Mouse (Mus musculus): ENCODE measurements around the gene Gm47985.

The Gm47985 gene

DNA sequence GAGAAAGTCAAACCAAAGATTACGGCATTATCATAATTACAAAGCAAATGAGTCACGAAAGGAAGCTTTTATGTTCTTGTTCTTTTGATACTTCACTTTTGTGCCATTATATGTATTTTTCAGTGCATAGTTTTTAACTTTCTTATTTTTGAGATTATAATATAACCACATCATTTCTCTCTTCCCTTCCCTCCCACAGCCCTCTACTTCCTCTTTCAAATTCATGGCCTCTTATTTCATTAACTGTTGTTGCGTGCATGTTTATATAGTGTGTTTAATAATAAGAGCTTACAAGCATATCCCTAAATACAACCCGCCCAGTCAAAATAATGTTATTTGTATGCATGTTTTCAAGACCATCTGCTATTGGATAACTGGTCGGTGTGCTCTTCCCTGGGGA, 36.7 kb downstream of the Gm47985 start:
- no peak for DNase-seq (ENCODE audit: low read depth, low spot score)

DNA sequence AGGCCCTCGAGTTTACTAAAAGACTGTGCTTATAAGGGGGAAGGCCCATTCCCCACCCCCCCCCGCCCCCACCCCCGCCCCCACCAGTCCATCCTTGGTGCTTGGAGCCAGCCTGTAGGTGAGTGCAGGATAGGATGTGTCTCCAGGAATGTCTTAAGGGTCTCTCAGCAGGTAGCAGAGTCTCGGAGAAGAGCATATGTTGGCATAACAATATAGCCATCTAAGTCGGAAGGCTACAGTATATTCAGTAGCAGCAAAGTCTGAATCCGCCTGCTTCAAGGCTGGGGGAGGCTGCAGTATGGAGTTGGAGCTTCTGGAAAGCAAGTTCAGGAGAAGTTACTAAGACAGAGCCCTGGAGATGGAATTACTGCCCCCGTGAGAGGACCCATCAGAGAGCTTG, 37.8 kb downstream of the Gm47985 start:
- DNase-seq (ENCODE audit: low read depth, low spot score) = no peak

DNA sequence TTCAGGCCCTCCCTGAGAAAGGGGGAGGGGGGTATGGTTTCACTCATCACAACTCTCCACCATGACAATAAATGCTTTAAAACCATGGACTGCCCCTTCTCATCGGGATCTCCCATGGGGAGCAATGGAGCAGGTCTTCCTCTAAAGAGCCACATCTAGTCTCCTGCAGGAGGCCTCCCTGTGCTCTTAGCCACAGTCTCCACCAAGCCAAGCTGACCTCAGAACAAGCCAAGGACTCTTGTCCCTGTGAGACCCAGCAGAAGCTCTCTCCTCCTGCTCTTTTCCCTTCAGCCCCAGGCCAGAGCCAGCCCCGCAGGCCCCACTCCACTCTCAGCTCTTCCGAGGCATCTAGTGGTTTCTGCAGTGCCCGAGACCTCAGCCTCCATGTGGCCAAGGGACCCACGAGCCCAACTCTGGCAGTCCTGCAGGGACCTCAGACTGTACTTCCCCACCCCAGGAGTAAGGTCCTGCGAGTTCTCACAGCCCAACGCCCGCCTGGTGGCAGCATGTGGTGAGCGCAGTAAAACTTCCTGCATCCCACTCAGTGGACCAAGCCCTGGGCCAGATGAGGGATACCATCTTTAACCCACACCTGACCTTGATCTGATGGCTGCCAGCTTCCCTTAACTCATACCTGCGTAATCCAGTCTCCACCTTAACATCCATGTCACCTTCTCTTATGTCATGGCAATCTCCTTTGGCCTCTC, 40.4 kb downstream of the Gm47985 start:
- DNase-seq (ENCODE audit: low read depth, low spot score) = no peak

- no peak for DNase-seq (ENCODE audit: low read depth, low spot score)
These were observed 41.0 kb downstream of the Gm47985 start for GRCm38 (mm10) chr1:151223377-151223776.

- DNase-seq (ENCODE audit: low read depth, low spot score) = no peak
These were observed 42.2 kb downstream of the Gm47985 start for GRCm38 (mm10) chr1:151224536-151224935.

- DNase-seq (ENCODE audit: low read depth, low spot score) = no peak
These were observed 45.2 kb downstream of the Gm47985 start for GRCm38 (mm10) chr1:151227506-151227905.

GRCm38 (mm10) chr1:151228320-151228989, 46.1 kb downstream of the Gm47985 start:
- DNase-seq (ENCODE audit: low read depth, low spot score) = no peak

- no peak for DNase-seq (ENCODE audit: low read depth, low spot score)
These were observed 50.0 kb downstream of the Gm47985 start for GRCm38 (mm10) chr1:151232346-151232745.

DNA sequence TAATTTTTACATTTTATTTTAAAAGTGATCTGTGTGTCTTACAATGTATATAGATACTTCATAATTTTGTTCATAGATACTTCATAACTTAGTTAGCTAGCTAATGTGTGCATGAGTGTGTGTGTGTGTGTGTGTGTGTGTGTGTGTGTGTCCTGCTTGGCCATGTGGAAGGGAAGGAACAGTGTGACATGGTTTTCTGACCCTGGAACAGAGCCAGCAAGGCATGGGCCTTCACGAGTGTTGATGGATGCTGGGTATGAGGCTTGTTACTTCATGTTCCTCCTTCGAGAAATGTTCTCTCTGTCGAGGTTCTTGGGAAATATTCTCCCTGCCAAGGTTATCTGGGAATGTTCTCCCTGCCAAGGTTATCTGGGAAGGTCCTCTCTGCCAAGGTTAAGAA, 51.4 kb downstream of the Gm47985 start:
- DNase-seq (ENCODE audit: low read depth, low spot score) = no peak

Measured in 3T3-L1 (cell line).